ENCODE assay signal across 8 mouse cellular contexts in genomic region chr13:33935465-33936181, GRCm38 (mm10). TPM values are rescaled to one million over a fixed set of nuclear protein-coding genes. Genes with fewer than 3 reads are reported as not detected.
DNase-seq lines count a peak whose midpoint lies in the region; ATAC-seq lines count a peak whose summit lies in the region.

No protein-coding gene starts in this region.

- under 1% methylated on average over 44 of the region's 44 CpGs for WGBS in intestine, embryonic 16.5 days
- 1% methylated on average over 42 of the region's 44 CpGs for whole genome bisulfite sequencing in midbrain, embryonic 11.5 days
- under 1% methylated on average over 44 of the region's 44 CpGs for WGBS in stomach, embryonic 15.5 days

- peak overlapping the region; percentile 69 for H3K4me2 ChIP-seq in intestine, embryonic 16.5 days (ENCODE audit: low read depth, low read length)
- H3K4me2 ChIP-seq in midbrain, embryonic 11.5 days: peak overlapping the region; percentile 81
- peak overlapping the region; percentile 84 for H3K4me2 ChIP-seq in stomach, embryonic 15.5 days

- intact Hi-C loops in left cerebral cortex, postnatal 4 days (cut with DNase I): no loop called here

- no peaks in the 10 kb centered on the region for H3K9me3 ChIP-seq in megakaryocyte, embryonic 14.5 days
- no peaks in the 10 kb centered on the region for H3K9me3 ChIP-seq in intestine, embryonic 16.5 days (ENCODE audit: control insufficient read depth, low read length)
- H3K9me3 ChIP-seq in midbrain, embryonic 11.5 days (ENCODE audit: control insufficient read depth, low read length): no peaks in the 10 kb centered on the region
- H3K9me3 ChIP-seq in stomach, embryonic 15.5 days: no peaks in the 10 kb centered on the region

- no peaks in the 10 kb centered on the region for H3K27me3 ChIP-seq in megakaryocyte, embryonic 14.5 days (replicated peaks)
- H3K27me3 ChIP-seq in intestine, embryonic 16.5 days (replicated peaks; ENCODE audit: control insufficient read depth, insufficient read depth, low read length): no peaks in the 10 kb centered on the region
- no peaks in the 10 kb centered on the region for H3K27me3 ChIP-seq in midbrain, embryonic 11.5 days (ENCODE audit: control insufficient read depth, insufficient read depth, low read length)
- no peaks in the 10 kb centered on the region for H3K27me3 ChIP-seq in stomach, embryonic 15.5 days (replicated peaks)

- peak overlapping the region; percentile 95 for H3K4me3 ChIP-seq in megakaryocyte, embryonic 14.5 days (replicated peaks)
- H3K4me3 ChIP-seq in intestine, embryonic 16.5 days (ENCODE audit: low read length): peak overlapping the region; percentile 86
- H3K4me3 ChIP-seq in midbrain, embryonic 11.5 days (ENCODE audit: low read depth, low read length): peak overlapping the region; percentile 48
- H3K4me3 ChIP-seq in stomach, embryonic 15.5 days (replicated peaks): peak overlapping the region; percentile 78

- H3K36me3 ChIP-seq in megakaryocyte, embryonic 14.5 days (replicated peaks; ENCODE audit: low read length): peaks cover 29% of the 10 kb centered on the region
- no peaks in the 10 kb centered on the region for H3K36me3 ChIP-seq in intestine, embryonic 16.5 days (ENCODE audit: control insufficient read depth, insufficient read depth, low read length)
- H3K36me3 ChIP-seq in midbrain, embryonic 11.5 days (ENCODE audit: control insufficient read depth, insufficient read depth, low read length): no peaks in the 10 kb centered on the region
- H3K36me3 ChIP-seq in stomach, embryonic 15.5 days: no peaks in the 10 kb centered on the region

- H3K27ac ChIP-seq in intestine, embryonic 16.5 days (ENCODE audit: low read length): peak overlapping the region; percentile 91
- H3K27ac ChIP-seq in midbrain, embryonic 11.5 days (ENCODE audit: low read depth, low read length): no peak overlapping the region
- H3K27ac ChIP-seq in stomach, embryonic 15.5 days: peak overlapping the region; percentile 73

- H3K4me1 ChIP-seq in megakaryocyte, embryonic 14.5 days: peaks cover 59% of the 10 kb centered on the region
- peaks cover 21% of the 10 kb centered on the region for H3K4me1 ChIP-seq in intestine, embryonic 16.5 days (ENCODE audit: control insufficient read depth, insufficient read depth, low read length)
- H3K4me1 ChIP-seq in midbrain, embryonic 11.5 days (ENCODE audit: control insufficient read depth, insufficient read depth, low read length): peaks cover 2% of the 10 kb centered on the region; the same call in 1 of the 2 replicates
- no peaks in the 10 kb centered on the region for H3K4me1 ChIP-seq in stomach, embryonic 15.5 days

- no peak for ATAC-seq in megakaryocyte, adult 5-6 weeks (ENCODE audit: poor library complexity, severe bottlenecking)
- peak; percentile 53; the same call in 1 of the 2 replicates for ATAC-seq in granulocyte monocyte progenitor cell, adult 5-6 weeks (replicated peaks; ENCODE audit: poor library complexity, severe bottlenecking)
- peak; percentile 95 for ATAC-seq in intestine, embryonic 16.5 days
- ATAC-seq in midbrain, embryonic 11.5 days (ENCODE audit: low FRiP score): peak; percentile 93
- peak; percentile 85 for ATAC-seq in stomach, embryonic 15.5 days (ENCODE audit: insufficient read depth, low FRiP score, low read depth)

- peak; percentile 69 for DNase-seq in embryo, embryonic 9.5 days (ENCODE audit: extremely low spot score)
- peak; percentile 60 for DNase-seq in left cerebral cortex, postnatal 4 days
- peak; percentile 91 for DNase-seq in midbrain, embryonic 11.5 days (ENCODE audit: low spot score, missing footprints)

- peak overlapping the region; percentile 94 for H3K9ac ChIP-seq in intestine, embryonic 16.5 days (ENCODE audit: low read depth, low read length)
- peak overlapping the region; percentile 66 for H3K9ac ChIP-seq in midbrain, embryonic 11.5 days (ENCODE audit: low read length)
- H3K9ac ChIP-seq in stomach, embryonic 15.5 days: peak overlapping the region; percentile 78

RNA-seq across cellular contexts. Expression of gene Nqo2, which starts 28.9 kb away (rescaled TPM):
- polyA plus RNA-seq in megakaryocyte, embryonic 14.5 days (2012; ENCODE audit: insufficient read depth, low replicate concordance): 2.6 TPM in 1 of 2 replicates, not detected in the other
- total RNA-seq in megakaryocyte, adult 5-6 weeks (2015): 93.7 and 94.6 TPM in 2 replicates
- 77.5 and 81.5 TPM in 2 replicates for total RNA-seq in megakaryocyte, adult 5-6 weeks (2017)
- total RNA-seq in granulocyte monocyte progenitor cell, adult 5-6 weeks (2014; fragmentation: Nextera tagmentation): 24.2 and 43.8 TPM in 2 replicates
- total RNA-seq in granulocyte monocyte progenitor cell, adult 5-6 weeks (2017): 35.0 and 39.7 TPM in 2 replicates
- 54.3 and 54.8 TPM in 2 replicates for polyA plus RNA-seq in intestine, embryonic 16.5 days (2015; fragmentation: Nextera tagmentation; extraction: Ambion mirVana)
- 1 to 10 TPM; 3.2 to 3.3 TPM for total RNA-seq in left cerebral cortex, postnatal 4 days (2021)
- 18.7 and 19.4 TPM in 2 replicates for polyA plus RNA-seq in midbrain, embryonic 11.5 days (2014; fragmentation: Nextera tagmentation; extraction: Ambion mirVana)
- polyA plus RNA-seq in stomach, embryonic 15.5 days (2015; fragmentation: Nextera tagmentation; extraction: Ambion mirVana): 26.4 and 29.3 TPM in 2 replicates

RNA-seq across cellular contexts. Expression of gene Serpinb6c, which starts 30.1 kb away (rescaled TPM):
- polyA plus RNA-seq in megakaryocyte, embryonic 14.5 days (2012; ENCODE audit: insufficient read depth, low replicate concordance): not detected in 2 replicates
- total RNA-seq in megakaryocyte, adult 5-6 weeks (2015): not detected in 2 replicates
- not detected in 2 replicates for total RNA-seq in megakaryocyte, adult 5-6 weeks (2017)
- total RNA-seq in granulocyte monocyte progenitor cell, adult 5-6 weeks (2014; fragmentation: Nextera tagmentation): not detected in 2 replicates
- not detected in 2 replicates for total RNA-seq in granulocyte monocyte progenitor cell, adult 5-6 weeks (2017)
- polyA plus RNA-seq in intestine, embryonic 16.5 days (2015; fragmentation: Nextera tagmentation; extraction: Ambion mirVana): 0.15 and 0.35 TPM in 2 replicates
- under 1 TPM in 1 of 2 experiments, not detected in 1; 0.40 TPM for total RNA-seq in left cerebral cortex, postnatal 4 days (2021)
- 0.29 TPM in 1 of 2 replicates, not detected in the other for polyA plus RNA-seq in midbrain, embryonic 11.5 days (2014; fragmentation: Nextera tagmentation; extraction: Ambion mirVana)
- not detected in 2 replicates for polyA plus RNA-seq in stomach, embryonic 15.5 days (2015; fragmentation: Nextera tagmentation; extraction: Ambion mirVana)
